Mouse (Mus musculus) lung, postnatal 0 days (tissue): Measurements from ENCODE around the gene Ror1.

Experiments
- CTCF ChIP-seq: IDR thresholded peaks from 2 replicates; pipeline ENCODE4 v1.5.1; 2016; ENCODE audit warnings: antibody characterized with exemption, mild to moderate bottlenecking
- EP300 ChIP-seq: IDR thresholded peaks from 2 replicates; pipeline ENCODE4 v1.6.1; 2016; ENCODE audit warnings: antibody characterized with exemption, mild to moderate bottlenecking, control low read depth

GRCm38 (mm10) chr4:100351797-100352290 lies 256.3 kb downstream of the Ror1 start:
- no peak for TF ChIP-seq EP300
- TF ChIP-seq CTCF = no peak
